Mouse (Mus musculus): ENCODE measurements around the gene Sdk2.

Sdk2 gene

DNA sequence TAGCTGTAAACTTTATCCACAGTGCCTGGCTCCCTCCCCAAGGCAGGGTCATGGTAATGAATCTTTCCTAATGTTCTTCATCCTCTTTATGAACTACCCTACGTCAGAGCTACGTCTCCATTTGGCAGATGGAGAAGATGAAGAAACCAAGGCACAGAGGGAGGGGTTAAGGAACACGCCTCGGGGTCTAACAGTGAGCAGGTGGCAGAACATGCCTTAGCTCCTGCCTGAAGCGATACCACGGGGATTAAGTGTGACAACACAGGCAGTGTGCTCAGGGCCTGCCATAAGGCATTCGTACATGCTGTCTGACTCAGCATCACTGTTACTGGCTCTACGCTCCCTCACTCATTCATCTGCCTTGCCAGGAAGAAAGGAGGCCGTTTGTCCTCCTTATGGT lies 138.6 kb downstream of the Sdk2 start:
- no peak for DNase-seq (ENCODE audit: low spot score)

DNA sequence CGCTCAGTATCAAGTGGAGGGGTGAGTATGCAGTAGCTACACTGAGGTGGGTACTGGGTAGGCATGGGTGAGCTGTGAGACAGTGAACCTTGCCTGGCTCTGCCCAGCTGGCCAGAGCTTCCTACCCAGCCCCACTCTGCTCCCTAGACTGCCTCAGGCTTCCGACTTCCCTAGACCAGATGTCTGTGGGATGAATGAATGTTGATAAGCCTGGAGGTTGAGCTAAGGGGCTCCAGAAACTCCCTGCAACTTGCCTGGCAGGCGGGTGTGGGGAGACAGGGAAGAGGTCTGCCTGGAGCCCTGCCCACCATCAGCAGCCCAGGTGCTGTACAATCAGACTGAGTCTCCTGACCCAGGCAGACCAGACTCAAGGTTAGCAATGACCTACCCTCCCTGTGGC lies 139.0 kb downstream of the Sdk2 start:
- DNase-seq (ENCODE audit: low spot score) = no peak

DNA sequence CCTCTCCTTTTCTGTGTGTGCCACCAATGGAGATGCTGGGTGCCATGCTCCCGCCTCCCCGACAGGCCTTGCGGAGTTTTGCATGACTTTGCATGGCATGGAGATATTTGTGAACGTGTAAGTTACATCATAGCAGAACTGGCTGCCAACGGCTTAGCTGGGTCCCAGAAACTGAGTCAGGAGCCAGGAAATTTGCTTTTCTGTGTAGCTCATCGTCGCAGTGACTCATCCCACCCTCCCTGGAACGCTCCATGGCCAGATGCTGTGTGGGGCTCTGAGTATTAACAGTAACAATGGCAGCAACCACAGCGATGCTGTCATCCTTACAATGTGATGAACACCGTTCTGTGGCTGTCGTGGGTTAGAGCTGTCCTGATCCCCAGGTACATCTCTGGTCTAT lies 139.6 kb downstream of the Sdk2 start:
- peak; percentile 80 for DNase-seq (ENCODE audit: low spot score)

DNA sequence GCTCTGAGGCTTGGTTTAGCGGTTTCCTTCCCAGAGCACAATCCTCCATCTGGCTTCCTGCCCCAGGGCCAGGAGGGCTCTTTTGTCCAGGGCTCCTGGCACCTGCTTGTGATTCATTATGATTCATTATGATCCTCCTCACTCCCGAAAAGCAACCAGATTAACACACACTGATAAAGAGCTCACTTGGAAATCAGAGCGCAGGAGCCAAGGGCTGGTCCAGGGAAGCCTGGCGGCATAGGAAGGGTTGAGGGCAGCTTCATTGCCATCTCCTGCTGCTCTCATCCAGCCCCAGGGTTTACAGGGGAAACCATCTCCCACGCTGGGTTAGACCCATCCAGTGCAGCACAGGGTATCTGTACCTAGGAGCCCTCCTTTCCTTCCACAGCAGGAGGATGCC lies 143.7 kb downstream of the Sdk2 start:
- DNase-seq (ENCODE audit: low spot score) = no peak

DNA sequence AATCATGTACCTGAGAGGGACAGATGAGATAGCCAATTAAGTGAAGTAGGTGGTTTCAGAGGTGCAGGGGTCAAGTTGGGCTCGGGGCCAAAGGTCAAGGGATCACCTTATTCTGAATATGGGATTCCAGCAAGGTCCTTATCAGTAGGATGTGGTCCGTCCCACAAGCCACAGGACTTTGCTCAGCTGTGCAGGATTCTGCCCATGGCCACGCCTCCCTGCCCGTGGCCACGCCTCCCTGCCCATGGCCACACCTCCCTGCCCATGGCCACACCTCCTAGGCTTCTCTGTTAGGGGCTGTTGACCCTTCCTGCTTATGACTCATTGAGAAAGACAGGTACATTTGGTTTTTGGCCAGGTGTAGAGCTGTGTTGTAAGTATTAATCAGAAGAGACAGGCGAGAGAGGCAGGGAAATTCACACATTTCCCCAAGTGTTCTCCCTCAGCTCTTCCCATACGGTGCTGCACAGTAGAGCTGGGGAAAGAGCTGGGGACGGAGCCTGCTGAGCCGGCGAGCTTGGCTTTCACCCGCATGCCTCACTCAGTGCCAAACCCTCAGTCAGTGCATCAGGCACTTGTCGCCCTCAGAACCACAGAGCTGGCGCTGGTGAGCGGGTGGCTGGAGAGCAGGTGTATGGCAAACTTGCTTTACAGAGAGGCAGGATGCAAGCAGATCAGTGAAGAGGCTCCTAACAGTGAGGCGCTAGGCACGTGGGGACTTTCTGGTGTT lies 163.6 kb downstream of the Sdk2 start:
- no peak for DNase-seq (ENCODE audit: low spot score)

DNA sequence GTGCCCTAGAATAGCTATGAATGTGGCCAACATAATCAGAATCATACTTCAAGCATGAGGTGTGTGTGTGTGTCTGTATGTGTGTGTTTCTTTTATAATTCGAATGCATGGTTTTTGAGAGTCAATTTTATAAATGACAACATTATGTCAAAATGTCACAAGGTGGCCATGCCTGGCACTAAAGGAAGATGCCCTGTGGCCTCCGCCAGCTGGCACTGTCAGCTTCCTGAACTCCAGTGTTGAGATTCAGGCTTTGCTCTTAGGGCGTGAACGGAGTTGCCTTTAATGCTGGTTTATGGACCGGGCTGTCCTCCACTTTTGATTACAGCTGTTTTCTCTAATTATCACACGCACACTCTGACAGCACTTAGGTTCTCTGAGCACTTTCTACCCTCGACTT lies 164.9 kb downstream of the Sdk2 start:
- DNase-seq (ENCODE audit: low spot score) = no peak

DNA sequence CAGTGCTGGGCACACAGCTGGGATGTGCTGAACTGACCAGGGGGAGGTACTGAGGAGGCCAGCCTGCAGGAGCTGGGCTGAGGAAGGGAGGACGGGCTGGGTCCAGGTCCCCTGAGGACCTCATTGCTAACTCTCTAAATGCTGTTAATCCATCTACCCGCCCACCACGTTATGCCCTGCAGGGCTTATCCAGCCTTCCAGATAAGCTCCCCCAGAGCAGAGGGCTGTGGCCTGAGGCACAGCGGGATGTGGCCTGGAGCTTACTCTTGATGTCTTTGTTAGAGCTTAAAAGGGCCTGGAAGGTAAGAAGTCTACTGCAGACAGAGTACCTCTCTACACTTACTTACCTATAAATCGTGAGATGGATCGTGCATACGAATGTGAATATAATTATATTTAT lies 168.2 kb downstream of the Sdk2 start:
- no peak for DNase-seq (ENCODE audit: low spot score)

DNA sequence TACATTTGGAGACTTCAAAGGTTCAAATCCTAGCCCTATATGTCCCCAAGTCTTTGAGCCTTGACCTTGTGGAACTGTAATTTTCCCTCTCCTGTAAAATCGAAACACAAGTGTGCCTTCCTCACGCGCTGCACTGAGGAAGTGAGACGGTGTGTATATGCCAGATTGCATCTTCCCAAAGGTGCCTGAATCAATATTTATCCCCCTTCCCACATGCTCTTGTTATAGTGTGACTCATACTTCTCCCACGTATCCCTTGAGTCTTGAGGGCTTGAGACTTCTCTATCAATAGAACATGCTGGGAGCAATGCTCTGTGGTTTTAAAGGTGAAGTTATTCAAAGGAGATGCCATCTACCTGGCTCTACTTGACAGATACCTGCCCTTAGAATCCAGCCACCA lies 170.8 kb downstream of the Sdk2 start:
- no peak for DNase-seq (ENCODE audit: low spot score)

DNA sequence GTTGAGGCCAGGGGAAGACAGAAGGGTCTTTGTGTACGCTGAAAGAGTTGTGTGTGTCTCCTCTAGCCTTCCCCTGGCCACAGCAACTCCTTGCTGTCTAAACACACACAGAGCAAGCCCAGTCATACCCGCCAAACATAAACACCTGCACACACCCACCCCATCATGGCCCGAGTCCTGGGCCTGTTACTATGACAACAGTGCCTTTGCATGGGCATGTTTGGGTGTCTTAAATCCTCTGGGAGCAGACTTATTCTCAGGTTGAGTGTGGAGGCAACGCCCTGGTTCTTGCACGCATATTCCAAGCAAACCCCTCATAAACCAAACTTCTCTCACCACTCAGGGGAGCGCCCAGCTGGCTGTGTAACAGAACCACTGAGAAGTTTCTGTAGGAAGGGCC lies 173.9 kb downstream of the Sdk2 start:
- no peak for DNase-seq (ENCODE audit: low spot score)

DNA sequence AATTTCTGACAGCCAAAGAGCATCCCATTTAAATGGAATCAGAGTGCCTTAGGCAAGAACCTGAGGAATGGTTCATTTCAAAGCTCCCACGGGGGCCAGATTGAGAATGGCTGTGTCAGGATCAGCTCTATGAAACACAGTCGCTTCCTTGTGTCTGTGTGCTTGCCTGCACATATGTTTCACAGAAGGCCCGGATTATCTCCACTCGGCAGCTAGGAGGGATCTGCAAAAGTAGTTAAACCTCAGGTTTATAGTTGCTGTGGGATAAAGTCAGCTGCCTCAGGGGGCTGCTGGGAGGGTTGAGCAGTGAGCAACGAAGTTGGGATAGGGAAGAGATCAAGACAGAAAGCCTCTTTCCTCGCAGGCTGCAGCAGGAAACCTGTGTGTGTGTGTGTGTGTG lies 174.8 kb downstream of the Sdk2 start:
- DNase-seq (ENCODE audit: low spot score) = no peak

DNA sequence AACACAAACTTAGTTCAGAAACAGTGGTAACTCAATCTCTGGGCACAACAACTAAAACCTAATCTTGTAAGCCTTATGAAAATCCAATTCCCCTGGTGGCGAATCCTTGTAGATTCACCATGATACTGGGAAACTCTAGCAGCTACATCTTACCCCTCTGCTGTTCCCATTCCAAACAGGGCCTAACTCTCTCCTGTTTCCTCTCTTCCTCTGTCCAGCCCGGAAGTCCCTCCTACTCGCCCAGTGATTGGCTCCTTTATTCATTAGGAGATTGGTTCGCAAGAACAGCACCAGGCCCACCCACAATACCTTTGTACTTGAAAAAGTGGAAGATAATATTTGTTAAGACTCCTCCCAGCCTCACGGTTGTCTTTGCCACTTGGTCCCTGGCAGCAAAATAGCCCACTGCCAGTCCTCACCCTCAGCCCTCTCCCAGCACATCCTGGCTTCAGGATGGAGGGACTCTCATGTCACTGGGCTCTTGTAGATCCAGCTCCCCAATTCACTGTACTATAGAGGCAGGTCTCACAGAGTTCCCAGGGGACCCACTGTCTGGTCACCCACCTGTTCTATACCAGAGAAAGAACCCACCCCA lies 178.6 kb downstream of the Sdk2 start:
- no peak for DNase-seq (ENCODE audit: low spot score)

DNA sequence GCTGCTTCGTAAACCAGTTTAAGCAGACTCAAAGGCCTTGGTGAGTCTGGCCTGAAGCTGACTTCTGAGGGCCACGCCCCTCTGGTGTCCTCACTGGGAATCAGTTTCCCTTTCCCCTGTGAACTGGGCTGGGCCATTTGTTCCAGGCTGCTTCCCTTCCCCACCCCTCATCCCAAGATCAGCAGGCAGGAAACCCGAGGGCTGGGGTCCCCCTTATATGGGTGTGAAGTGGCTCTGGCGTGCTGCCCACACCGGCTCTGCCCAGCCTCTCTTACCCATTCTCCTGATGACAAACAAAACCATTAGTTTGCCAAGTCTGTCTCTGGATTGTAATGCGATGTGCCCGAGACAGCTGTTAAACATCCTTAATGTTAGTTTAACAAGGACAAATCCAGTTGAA lies 180.5 kb downstream of the Sdk2 start:
- DNase-seq (ENCODE audit: low spot score) = no peak

DNA sequence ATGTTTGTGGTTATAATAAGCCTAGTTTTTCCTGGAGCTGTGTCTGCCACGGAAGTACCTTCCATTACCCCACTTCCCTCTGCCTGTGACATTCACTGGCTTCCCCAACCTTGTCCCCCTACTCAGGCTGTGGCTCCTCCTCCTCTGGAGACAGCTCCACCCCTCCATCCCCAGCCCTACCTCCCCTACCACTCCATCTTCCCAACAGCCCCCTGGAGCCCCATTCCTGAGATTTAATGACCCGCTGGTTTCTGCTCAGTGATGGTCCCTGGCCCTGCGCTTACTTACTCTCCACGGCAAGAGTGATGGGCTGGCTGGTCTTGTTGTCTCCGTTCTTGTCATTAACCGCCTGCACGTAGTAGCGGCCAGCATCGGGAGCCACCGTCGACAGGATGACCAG lies 181.9 kb downstream of the Sdk2 start:
- DNase-seq (ENCODE audit: low spot score) = no peak

DNA sequence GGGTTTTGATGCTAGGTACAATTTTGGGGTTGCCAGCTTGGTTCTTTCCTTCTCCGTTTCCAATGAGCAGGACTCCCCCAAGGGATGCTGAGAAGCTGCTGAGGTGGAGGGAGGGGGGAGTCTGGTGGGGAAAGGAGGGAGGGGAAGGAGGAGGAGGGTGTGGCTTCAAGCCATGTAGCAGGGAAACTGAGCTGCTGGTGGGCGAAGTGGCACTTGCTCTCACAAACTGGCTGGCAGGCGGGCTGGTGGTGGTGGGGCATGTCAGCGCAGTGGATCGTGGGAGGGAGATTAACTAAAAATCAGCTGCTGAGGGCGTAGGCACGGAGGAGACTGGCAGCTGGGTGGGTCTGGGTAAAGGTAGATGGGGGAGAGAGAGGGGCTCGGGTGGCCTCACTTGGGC lies 183.8 kb downstream of the Sdk2 start:
- DNase-seq (ENCODE audit: low spot score) = peak; percentile 48

DNA sequence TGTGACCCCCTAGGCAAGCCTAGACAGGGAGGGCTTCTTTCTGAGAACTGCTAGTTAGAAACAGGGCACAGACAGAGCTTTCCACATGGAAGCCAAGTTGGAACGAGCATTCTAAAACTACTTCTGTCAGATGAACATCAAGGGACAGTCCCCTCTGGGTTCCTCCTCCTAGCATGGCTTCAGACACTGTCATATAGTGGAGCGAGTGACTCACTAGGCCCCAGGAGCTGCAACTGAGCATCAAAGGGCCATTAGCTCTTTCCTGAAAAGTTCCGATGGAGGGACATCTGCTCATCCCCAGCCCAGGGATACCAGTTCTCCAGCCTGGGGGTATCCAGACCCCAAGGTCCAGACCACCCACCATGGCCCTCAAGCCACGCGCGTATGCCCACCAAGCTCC lies 185.0 kb downstream of the Sdk2 start:
- no peak for DNase-seq (ENCODE audit: low spot score)

DNA sequence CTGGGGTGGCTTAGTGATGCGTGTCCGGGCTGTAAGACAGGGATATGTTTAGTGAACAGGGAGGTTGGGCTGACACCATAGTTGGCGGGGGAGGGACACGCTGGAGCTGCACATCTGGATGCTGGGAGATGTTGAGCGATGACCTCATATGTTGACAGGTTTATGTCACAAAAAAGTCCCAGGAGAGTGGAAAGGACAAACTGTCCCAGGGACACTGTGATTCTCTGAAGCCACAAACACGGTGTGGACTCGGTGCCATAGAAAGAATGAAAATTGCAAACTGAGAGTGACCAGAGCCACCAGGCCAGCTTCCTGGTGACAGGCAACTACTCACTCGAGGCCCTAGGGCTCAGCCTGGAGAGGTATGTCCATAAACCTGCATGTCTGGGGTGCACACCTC lies 199.8 kb downstream of the Sdk2 start:
- DNase-seq (ENCODE audit: low spot score) = no peak

DNA sequence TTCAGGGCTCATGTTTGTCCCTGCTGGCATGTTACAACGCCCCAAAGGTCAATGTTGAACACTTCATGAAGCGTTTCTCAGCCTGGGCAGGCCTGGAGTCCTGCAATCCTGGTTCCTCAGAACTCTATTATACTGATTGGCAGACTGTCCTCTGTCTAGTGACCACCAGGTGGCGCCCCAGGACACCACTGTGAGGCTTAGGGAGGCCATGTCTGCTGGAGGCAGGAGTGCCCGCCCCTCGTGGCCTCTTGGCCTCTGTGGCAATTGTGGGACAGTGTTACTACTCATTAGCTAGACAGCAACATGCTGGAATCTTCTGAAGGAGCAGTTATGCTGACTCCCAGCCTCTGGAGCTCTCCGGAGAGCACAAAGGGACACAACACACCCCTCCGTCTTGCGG lies 201.2 kb downstream of the Sdk2 start:
- DNase-seq (ENCODE audit: low spot score) = peak; percentile 63

DNA sequence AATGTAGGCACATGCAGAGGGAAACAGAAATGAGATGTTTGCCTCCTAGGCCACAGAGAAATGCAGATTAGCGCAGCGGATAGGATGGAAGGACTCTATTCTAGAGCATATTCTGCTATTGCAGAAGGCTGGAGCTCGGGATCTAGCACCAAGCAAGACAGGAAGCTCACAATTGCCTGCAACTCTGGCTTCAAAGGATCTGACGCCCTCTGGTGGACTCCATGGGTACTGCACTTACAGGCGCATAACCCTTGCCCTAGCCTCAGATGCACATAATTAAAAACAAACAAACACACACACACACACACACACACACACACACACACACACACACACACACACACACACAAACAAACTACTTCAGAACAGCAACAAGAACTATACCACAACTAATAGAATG lies 203.4 kb downstream of the Sdk2 start:
- DNase-seq (ENCODE audit: low spot score) = no peak

DNA sequence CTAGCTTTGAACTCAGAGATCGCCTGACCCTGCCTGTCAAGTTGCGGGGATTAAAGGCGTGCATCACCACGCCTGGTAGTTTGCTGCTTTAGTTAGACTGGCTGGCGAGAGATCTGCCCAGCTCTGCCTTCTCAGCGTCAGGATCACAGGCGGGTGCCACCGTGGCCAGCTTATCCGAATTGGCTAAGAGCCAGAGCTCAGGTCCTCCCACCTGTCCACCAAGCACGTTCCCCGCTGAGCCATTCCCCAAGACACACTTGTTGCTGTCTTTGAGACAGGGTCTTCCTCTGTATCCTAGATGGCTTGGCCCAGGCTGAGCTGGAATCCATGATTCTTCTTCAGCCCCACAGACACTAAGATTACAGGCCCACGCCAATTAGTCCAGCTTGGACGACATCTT lies 211.2 kb downstream of the Sdk2 start:
- no peak for DNase-seq (ENCODE audit: low spot score)

DNA sequence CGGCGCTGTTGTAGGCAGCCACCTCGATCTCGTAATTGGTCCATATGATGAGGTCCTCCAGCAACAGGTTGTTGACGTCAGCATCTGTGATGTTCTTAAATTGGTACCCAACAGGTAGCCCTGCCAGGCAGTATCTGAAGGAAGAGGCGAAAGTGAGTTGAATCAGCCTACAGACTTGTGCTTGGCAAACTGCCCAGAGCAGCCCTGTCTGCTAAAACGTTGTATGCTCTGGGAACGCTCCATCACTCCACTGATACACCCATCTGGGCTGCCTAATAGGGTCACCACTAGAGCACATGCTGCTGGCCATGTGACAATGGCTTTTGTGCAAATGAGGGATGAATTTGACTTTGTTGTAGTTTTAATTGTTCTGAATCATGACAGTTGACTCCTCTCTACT lies 215.1 kb downstream of the Sdk2 start:
- no peak for DNase-seq (ENCODE audit: low spot score)

DNA sequence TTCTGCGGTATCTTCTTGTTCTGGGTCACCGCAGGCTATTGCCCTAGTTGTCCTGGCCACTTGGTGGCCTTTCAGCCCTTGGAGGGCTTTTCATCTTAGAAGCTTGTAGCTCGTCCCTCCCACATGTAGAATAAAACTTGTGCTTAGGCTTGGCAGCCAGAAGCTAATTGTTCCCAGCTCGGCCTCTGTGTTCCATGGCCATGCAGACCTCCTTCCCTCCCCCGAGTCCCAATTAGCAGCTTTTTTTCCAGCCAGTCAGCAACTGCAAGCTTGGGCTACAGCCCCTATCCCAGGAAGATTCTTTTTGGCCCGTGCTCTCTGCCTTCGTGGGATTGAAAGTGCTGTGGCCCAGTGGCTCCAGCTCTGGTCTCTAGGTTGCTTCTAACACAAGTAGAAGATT lies 217.5 kb downstream of the Sdk2 start:
- no peak for DNase-seq (ENCODE audit: low spot score)

DNA sequence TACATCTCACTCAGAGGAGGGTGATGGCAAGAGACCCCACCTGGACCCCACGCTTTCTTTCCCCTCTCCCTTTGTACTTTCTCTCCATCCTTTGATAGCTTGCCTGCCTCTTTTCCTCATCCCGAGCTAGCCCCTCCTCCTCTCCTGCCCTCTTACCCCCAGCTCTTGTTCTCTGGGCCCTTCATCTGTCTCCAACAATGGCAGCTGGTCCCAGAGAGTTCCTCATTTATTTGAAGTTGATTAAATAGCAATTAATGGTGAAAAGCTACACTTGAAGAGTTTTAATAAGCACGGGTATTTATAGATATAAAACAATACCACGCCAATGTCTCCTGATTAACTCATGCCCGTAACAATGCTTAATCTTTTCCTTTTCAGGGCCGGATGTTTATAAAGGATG lies 222.9 kb downstream of the Sdk2 start:
- no peak for DNase-seq (ENCODE audit: low spot score)

DNA sequence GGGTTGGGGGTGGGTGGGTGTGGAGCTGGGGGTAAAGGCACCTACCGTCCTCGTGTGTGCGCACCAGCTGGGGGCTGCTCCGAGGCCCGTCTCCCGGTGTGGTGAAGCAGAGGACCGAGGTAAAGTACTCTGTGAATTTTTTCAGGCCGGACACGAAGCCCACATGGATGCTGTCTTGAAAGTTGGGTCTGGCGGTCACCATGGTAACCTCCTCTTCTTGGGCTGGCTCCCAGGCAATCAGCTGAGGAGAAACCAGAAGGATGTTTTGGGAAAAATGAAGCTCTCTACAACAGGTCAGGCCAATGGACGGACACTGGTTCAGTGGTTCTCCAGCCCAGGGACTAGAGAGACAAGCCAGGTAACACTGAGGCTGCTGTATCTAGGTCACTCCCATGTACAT lies 224.0 kb downstream of the Sdk2 start:
- no peak for DNase-seq (ENCODE audit: low spot score)

DNA sequence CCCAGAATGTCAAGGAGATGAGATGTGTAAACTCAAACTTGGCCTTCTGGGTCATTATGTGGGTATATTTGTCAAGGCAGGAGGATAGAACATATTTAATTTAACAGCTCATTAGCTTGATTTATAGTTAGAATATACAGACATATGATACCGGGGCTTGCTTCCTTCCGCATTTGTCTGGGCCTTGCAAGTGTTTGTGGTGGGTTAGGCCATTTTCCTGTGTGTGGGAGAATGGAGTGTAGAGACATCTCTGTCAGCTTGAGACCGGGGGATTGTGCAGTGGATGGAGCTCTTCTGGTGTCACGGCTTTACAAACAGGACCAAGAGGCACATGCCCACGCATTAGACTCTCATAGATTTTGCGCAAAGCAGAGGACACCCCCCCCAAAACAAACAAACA lies 235.2 kb downstream of the Sdk2 start:
- DNase-seq (ENCODE audit: low spot score) = no peak
